Mouse (Mus musculus) myocyte (in vitro differentiated cells): ENCODE results near the gene Kcnk7.

ENCODE experiments used
- CEBPB ChIP-seq: IDR thresholded peaks from 2 replicates; pipeline ENCODE4 v1.6.1; 2011; ENCODE audit warnings: mild to moderate bottlenecking, moderate library complexity; ENCODE audit not compliant: poor library complexity, insufficient read depth, severe bottlenecking
- E2F4 ChIP-seq: IDR thresholded peaks from one replicate; pipeline ENCODE4 v1.6.1; 2011; ENCODE audit warnings: mild to moderate bottlenecking, control low read depth, moderate library complexity; ENCODE audit not compliant: insufficient read depth
- MAX ChIP-seq: IDR thresholded peaks from one replicate; pipeline ENCODE4 v1.6.1; 2011; ENCODE audit warnings: low read depth, mild to moderate bottlenecking, control low read depth
- MYOD1 ChIP-seq, 3 experiments: IDR thresholded peaks; one replicate each; pipeline ENCODE4 v1.6.1; 2011; ENCODE audit warnings: control low read depth in 2 of 3, low read depth in 2 of 3, mild to moderate bottlenecking in 2 of 3, moderate library complexity in 1 of 3; ENCODE audit not compliant: insufficient read length in 2 of 3, control insufficient read depth in 1 of 3
- POLR2A ChIP-seq: IDR thresholded peaks from one replicate; pipeline ENCODE4 v1.6.1; 2011; ENCODE audit warnings: low read depth, mild to moderate bottlenecking, control low read depth, moderate library complexity; ENCODE audit not compliant: insufficient read length
- POLR2AphosphoS2 ChIP-seq: IDR thresholded peaks from one replicate; pipeline ENCODE4 v1.6.1; 2011; ENCODE audit warnings: low read depth, control low read depth; ENCODE audit not compliant: insufficient read length
- SRF ChIP-seq: IDR thresholded peaks from one replicate; pipeline ENCODE4 v1.6.1; 2011; ENCODE audit warnings: low read depth; ENCODE audit not compliant: control insufficient read depth, insufficient read length
- TCF12 ChIP-seq: IDR thresholded peaks from one replicate; pipeline ENCODE4 v1.6.1; 2011; ENCODE audit warnings: mild to moderate bottlenecking, control low read depth; ENCODE audit not compliant: poor library complexity, insufficient read depth, severe bottlenecking

- TF ChIP-seq E2F4 (no peak), POLR2A (no peak), SRF (no peak), MYOD1 (IDR thresholded peaks at IDR 0.05; ENCODE audit: control insufficient read depth in 1 of 3, insufficient read length in 2 of 3, low read depth in 2 of 3) (no peak), MAX (no peak), POLR2AphosphoS2 (no peak), TCF12 (no peak), CEBPB (no peak)
Measured at GRCm38 (mm10) chr19:5684985-5685384, 19.2 kb upstream of the Kcnk7 start.
